Mouse (Mus musculus) heart, adult 2 months (tissue): Measurements from ENCODE around the gene Bmper.

Experiments
- CTCF ChIP-seq: fragments of 200-600 bp; IDR thresholded peaks from 2 replicates; pipeline ENCODE4 v1.8.1; 2022; ENCODE audit warnings: antibody characterized with exemption, mild to moderate bottlenecking, moderate library complexity
- EP300 ChIP-seq: fragments of 200-500 bp; IDR thresholded peaks from 2 replicates; pipeline ENCODE4 v1.6.1; 2011; ENCODE audit warnings: low read depth, low read length, control low read depth; ENCODE audit not compliant: insufficient read depth
- POLR2A ChIP-seq: fragments of 200-500 bp; IDR thresholded peaks from 2 replicates; pipeline ENCODE4 v1.6.1; 2011; ENCODE audit warnings: mild to moderate bottlenecking, low read depth, low read length, control low read depth; ENCODE audit not compliant: insufficient read depth

- TF ChIP-seq CTCF (no peak), EP300 (no peak), POLR2A (no peak)
Observed at GRCm38 (mm10) chr9:23407416-23407815, 184.5 kb downstream of the Bmper start.
